Mouse (Mus musculus) ES-E14 (cell line): ENCODE results near the gene Map3k12.

ENCODE experiments used
- HCFC1 ChIP-seq: IDR thresholded peaks from 2 replicates; pipeline ENCODE4 v1.6.1; 2012; ENCODE audit warnings: low read length, inconsistent platforms, borderline replicate concordance; ENCODE audit not compliant: insufficient read depth
- ZNF384 ChIP-seq: IDR thresholded peaks from 2 replicates; pipeline ENCODE4 v1.6.1; 2012; ENCODE audit warnings: low read depth, low read length, inconsistent platforms

DNA sequence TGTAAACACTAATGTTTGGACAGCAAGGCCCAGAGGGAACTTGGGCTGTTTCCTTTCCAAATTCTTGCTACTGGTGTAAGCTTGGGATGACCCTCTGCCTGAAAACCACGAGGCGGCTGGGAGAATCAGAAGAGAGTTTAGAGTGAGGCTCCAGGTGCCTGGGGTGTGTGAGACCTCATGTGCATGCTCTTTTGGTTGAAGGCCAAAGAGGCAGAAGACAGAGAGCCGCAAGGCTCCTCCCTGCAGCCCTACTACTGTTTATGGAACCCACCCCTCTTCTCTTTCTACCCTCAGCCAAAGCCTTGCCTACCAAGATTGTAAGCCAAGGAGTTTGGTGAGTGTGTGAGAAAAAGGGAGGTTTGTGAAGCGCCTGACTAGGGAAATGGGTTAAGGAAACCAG lies 1.1 kb downstream of the Map3k12 start:
- no peak for TF ChIP-seq HCFC1
- TF ChIP-seq ZNF384: no peak
